19 mouse cellular contexts compared by ENCODE assay signal in the genomic region with DNA sequence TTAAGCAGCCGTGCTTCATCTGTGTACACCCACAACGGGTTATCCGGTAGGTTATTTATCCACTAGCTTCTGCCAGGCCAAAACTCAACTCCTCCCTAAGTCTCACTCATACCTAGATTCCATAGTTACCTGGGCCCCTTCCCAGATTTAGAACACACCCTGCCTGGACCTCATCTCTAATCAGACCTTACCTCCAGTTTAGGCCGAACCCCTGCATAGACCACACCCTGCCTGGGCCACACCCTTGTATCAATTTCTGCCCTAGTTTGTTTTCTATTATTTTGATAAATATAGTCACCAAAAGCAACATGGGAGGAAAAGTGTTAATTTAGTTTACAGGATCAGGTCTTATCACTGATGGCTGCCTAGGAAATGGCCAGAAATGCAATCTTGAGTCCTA. TPM values are rescaled to one million over a fixed set of nuclear protein-coding genes. Genes with fewer than 3 reads are reported as not detected.
"Had no signal": no experiment of that assay in that cellular context is flagged by ENCODE, and none has a peak within 500 bp of the region (broad histone marks: within the 10 kb centered on the region; RNA-seq: fewer than 3 reads in every experiment).

No protein-coding gene starts in this region.

- H3K27ac ChIP-seq: layer of hippocampus, adult 2 months; lung, embryonic 15.5 days; neural tube, embryonic 12.5 days; neural tube, embryonic 15.5 days had no signal

- H3K4me3 ChIP-seq: layer of hippocampus, adult 2 months; lung, embryonic 15.5 days; megakaryocyte, embryonic 14.5 days; neural tube, embryonic 12.5 days; neural tube, embryonic 15.5 days had no signal

- H3K36me3 ChIP-seq: lung, embryonic 15.5 days; neural tube, embryonic 12.5 days; neural tube, embryonic 15.5 days had no signal

- H3K9me3 ChIP-seq: lung, embryonic 15.5 days; neural tube, embryonic 12.5 days; neural tube, embryonic 15.5 days had no signal

- H3K27me3 ChIP-seq: lung, embryonic 15.5 days; megakaryocyte, embryonic 14.5 days; neural tube, embryonic 12.5 days; neural tube, embryonic 15.5 days had no signal

- H3K4me2 ChIP-seq: lung, embryonic 15.5 days; midbrain, embryonic 11.5 days; neural tube, embryonic 12.5 days; neural tube, embryonic 15.5 days had no signal

- ATAC-seq: inflammation-experienced regulatory T-cells, adult 6 months had no signal

- H3K9ac ChIP-seq: lung, embryonic 15.5 days; neural tube, embryonic 12.5 days; neural tube, embryonic 15.5 days had no signal

- DNase-seq: kidney, adult 18-20 months; kidney, adult 9 months; kidney, postnatal 25 days; layer of hippocampus, adult 9-11 months; lung, adult 18-20 months; lung, postnatal 10 days; lung, postnatal 36 days; midbrain, embryonic 14.5 days; thymus, adult 18-20 months; thymus, postnatal 36 days had no signal

- H3K4me1 ChIP-seq: lung, embryonic 15.5 days; neural tube, embryonic 12.5 days; neural tube, embryonic 15.5 days had no signal

RNA-seq across cellular contexts. Expression of a gene that starts 28.1 kb away (rescaled TPM):
- total RNA-seq: left cerebral cortex, postnatal 36 days had no signal
- polyA plus RNA-seq: inflammation-experienced regulatory T-cells, adult 6 months; midbrain, embryonic 11.5 days; midbrain, embryonic 14.5 days; small intestine, adult 2 months had no signal
